Mouse (Mus musculus) frontal cortex, postnatal 36 days (tissue): ENCODE measurements at regions not wholly inside any gene's neighbourhood (a gene's known extent, or its start where the extent isn't known, plus 50 kb on each side); places are given as distances from the start of the nearest gene placed in this dataset.
A peak's percentile ranks its signal among the peaks of the same experiment; 100 is the strongest.

Source experiments
- DNase-seq, 2 experiments: peaks; one replicate each; pipeline ENCODE4 v3.0.0; 2022; ENCODE audit warnings: low spot score in 2 of 2

DNA sequence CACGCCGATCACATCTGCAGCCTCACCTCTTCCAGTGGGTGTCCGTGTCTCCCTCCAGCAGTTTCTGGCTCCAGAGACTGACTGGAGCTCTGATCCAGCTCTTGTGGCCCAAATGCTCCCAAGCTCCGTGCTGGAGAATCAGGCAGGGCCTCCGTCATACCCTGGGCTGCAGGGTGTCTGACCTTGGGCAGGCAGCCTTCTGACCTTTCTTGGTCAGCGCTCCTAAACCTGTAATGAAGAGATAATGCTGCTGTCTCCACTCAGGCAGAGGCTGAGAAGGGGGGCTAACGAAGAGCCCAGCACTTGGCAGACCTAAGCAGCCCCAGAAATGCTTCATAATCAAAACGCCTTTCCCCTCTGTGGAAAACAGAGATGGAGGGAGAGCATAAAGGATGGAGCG, 89.9 kb upstream of the Mef2a start:
- no peak for DNase-seq

DNA sequence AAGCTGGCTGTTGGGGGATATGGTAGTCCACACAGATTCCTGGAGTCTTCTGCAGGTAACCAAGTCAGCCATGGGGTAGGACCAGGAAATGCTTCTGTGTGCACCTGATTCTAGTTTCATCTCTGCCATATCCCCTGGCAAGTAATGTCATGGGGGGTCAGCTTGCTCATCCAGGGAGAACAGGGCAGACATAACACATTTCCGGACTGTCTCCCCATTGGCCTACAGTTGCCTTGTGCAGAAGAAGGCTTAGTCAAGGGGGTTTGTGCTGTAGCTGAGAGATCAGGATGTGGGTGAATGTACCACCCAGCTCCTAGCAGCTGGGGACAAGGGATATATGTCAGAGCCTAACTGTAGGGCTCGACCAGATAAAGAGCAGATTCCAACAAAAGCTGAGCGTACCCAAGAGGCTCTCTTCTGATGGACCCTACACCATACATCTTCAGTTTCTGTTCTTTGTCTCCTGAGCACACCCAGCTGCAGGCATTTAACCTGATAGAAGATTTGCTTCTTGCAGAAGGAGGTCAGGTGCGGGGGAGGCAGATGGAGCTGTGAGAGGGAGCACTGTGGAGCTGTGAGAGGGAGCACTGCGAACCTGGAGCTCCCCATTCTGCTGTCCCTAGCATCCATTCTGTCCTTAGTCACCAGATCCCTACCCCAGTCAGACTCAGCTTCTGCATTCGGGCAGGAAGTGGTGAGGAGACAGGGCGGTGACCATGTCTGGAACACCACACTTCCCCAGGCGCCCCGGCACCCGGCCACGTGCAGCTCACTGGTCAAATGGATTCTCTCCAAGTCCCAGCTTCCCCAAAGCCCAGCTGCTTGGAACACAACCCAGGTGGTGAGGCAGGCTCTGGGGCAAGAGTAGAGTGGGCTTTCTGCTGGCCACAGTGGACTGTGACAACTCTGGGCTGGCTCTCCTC, 88.9 kb upstream of the Mef2a start:
- DNase-seq = no peak

- DNase-seq = peak; percentile 45 to 48
Measured at GRCm38 (mm10) chr7:67459810-67460209, 87.2 kb upstream of the Mef2a start.

DNA sequence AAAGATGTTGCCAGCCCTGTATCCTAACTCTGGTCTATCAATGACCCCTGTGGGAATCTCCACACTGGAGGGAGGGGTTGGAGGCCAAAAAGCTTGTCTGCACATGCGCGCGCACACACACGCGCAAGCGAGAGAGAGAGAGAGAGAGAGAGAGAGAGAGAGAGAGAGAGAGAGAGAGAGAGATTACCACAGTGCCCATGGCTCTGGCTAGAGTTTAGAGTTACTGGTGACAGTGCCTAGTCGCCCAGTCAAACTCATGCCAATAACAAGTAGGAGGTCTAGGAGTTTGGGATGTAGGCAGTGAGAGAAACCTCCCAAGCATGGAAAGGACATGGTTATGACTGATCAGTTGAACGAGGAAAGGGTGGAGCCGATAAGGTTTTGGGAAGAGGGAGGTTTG, 86.6 kb upstream of the Mef2a start:
- DNase-seq = no peak

DNA sequence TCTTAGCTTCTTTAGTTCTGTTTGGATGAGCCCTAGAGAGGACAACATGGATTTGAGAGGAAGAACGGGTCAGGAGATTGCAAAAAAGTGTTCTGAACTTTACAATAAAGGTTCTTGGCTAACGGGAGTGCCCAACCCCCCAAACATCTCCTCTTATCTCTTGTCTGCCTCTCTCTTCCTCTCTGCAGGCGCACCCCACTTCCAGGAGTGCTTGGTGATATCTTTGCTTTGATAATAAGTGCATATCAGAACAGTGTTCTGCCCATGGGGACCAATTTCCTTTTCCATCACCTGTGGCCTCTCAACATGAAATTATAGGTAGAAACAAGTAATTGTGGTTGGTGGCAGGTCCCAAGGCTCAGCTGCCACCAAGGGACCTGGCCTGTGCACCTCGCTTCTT, 86.0 kb upstream of the Mef2a start:
- no peak for DNase-seq

GRCm38 (mm10) chr7:67457898-67458297, 85.2 kb upstream of the Mef2a start:
- no peak for DNase-seq

GRCm38 (mm10) chr7:67456015-67456414, 83.4 kb upstream of the Mef2a start:
- no peak for DNase-seq

GRCm38 (mm10) chr7:67454458-67454857, 81.8 kb upstream of the Mef2a start:
- no peak for DNase-seq

- DNase-seq = no peak
Measured at GRCm38 (mm10) chr7:67451157-67451793, 78.6 kb upstream of the Mef2a start.

DNA sequence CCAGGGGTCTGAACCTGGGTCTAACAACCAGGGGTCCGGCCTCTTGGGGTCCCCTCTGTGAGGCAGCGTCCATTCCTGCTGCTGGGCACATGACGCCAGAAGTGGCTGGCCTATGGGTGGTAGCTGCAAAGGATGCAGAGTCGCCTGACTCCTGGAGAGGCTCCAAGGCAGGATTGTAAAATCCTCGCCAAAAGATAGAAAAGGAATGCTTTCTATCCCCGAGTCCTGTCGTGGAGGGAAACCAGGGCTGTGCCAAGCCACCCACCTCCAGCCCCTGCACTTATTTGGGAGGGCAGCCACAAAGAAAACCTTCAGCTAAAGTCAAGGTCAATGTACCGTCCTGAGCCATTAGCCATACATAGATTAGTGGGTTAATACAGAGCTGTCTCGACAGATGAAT, 73.9 kb upstream of the Mef2a start:
- DNase-seq = no peak

- peak; percentile 51 to 58 for DNase-seq
Measured at GRCm38 (mm10) chr7:67445203-67446041, 72.8 kb upstream of the Mef2a start.

DNA sequence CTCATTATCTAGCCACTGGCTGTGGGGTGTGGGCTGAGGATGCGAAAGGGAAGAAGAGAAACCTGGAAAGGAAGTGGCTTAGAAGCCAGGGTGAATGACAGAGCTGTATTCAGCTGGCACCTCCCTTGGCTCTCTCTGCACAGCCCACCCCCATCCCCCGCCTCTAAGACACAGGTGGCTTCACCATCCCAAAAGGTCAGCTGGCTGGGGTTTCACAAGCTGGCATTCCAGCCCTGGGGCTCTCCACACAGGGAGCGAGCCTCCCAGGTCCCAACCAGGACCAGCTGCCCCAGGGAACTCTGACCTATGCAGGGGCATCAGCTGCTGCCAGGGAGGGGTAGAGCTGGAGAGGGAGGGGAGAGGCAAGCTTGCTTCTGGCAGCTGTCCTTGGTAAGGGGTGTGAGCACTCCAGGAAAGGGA, 71.9 kb upstream of the Mef2a start:
- DNase-seq = no peak

- DNase-seq = no peak
Measured at GRCm38 (mm10) chr7:67443666-67444065, 71.0 kb upstream of the Mef2a start.

GRCm38 (mm10) chr7:67443001-67443555, 70.4 kb upstream of the Mef2a start:
- DNase-seq = peak; percentile 69 to 71

DNA sequence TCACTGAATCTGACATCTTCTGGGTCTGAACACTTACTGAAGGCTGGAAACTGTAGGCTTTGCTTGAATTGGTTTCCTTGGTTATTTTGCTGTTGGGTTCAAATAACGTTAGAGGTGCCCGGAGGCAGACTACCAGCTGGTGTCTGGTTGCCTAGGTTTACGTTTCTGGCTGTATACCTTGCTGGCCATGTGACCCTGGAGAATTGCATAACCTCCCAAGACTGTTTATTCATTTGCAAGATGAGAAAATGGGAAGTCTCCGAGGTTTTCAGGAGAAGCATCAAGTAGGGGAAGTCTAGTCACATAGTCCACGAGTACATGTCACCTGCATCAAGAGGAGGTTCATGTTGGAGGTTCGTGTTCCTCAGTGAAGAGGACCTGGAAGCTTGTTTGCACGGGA, 69.6 kb upstream of the Mef2a start:
- no peak for DNase-seq

- no peak for DNase-seq
Measured at GRCm38 (mm10) chr7:67440806-67441205, 68.1 kb upstream of the Mef2a start.

- DNase-seq = no peak
Measured at GRCm38 (mm10) chr7:67437216-67438006, 64.8 kb upstream of the Mef2a start.

DNA sequence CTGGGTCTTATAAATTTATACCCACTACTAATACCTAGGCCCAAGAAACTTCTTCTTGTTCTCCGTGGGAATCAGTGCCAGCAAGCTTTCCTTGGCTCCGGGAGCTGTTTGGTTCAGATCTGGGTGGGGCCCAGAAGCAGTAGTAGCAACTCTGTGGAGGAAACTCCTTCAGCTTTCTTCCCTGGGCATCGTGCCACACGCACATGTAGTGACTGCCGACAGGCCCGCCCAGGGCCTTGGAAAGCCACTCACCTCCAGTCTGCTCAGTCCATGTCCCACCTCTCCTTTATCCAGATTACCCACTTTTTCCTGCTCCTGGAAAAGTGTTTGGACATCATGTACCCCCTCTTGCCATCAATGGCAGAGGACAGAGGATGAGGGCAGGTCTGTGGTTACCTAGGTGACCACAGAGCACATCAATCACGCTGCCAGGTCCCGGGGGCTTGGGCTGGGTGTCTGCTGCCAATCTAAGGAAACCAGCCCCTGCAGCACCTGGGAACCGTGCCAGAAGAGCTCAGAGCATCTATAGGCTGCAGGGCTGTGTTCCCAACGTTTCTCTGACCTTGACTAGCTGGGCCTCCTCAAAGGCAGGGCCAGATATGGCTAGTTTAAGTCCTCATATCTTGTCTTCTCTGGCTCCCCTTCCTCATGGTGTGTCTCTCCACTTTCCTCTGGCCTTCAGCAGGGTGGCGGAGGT, 63.1 kb upstream of the Mef2a start:
- no peak for DNase-seq

GRCm38 (mm10) chr7:67430987-67431386, 58.3 kb upstream of the Mef2a start:
- DNase-seq = no peak

DNA sequence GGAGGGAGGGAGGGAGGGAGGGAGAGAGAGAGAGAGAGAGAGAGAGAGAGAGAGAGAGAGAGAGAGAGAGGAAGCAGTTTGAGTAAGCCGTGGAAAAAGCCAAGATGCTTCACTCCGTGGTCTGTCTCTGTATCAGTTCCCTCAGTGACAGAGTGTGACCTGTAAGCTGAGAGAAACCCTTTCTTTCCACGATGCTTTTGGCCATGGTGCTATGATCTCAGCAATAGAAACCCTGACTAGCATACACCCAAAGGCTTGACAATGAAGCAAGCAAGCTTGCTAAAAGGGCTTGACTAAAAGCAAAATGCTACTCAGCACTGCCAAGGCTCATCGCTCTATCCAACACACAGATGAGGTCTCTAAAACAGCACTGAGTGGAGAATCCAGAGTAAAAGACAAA, 57.4 kb upstream of the Mef2a start:
- no peak for DNase-seq
